Mouse (Mus musculus): ENCODE measurements around the gene Fbxw7. TPM values are rescaled to one million over a fixed set of nuclear protein-coding genes. Genes with fewer than 3 reads are reported as not detected.

The Fbxw7 gene
- total and polyA plus RNA-seq, 3 experiments = 5.8 to 27.5 (median 16.8) TPM

DNA sequence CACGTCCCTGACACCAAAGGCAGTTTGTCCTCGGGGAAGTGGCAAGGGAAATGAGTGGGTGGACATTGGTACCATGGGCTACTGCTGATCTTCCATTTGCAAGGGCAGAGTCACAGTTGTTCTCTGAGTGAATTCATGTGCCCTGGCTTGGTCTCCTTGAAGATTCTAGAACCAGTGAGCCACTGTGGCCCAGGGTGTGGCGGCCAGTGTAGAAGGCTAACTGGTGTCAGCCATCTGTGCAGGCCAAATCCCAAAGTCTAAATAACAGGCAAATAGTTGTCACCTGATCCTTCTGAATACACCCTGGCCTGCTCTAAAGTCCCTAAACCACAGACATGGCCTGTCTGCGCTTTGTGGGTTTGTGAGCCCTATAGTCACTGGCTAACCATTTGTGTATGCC is 173.8 kb downstream of the Fbxw7 start:
- H3K9me3 ChIP-seq (replicated peaks) = no peaks in the 10 kb centered on the region
- H3K4me1 ChIP-seq (ENCODE audit: insufficient read depth, low read depth, low read length) = no peaks in the 10 kb centered on the region
- H3K4me3 ChIP-seq (ENCODE audit: low read depth, low read length) = no peak overlapping the region
- ATAC-seq (ENCODE audit: extremely low read depth, insufficient number of reproducible peaks, low FRiP score, poor library complexity, severe bottlenecking) = no peak
- no peak for DNase-seq (ENCODE audit: low spot score)
- TF ChIP-seq GATA2 (IDR thresholded peaks at IDR 0.05; ENCODE audit: borderline replicate concordance, low read depth, low read length) (no peak), POLR2AphosphoS5 (IDR thresholded peaks at IDR 0.05; ENCODE audit: insufficient replicate concordance, low read depth, low read length) (no peak), GATA1 (IDR thresholded peaks at IDR 0.05; ENCODE audit: borderline replicate concordance, low read length) (no peak), CTCF (IDR thresholded peaks at IDR 0.05; ENCODE audit: low read depth, low read length) (no peak), TAL1 (conservative IDR thresholded peaks at IDR 0.05; ENCODE audit: low read depth, low read length) (no peak)
- H3K36me3 ChIP-seq (replicated peaks) = no peaks in the 10 kb centered on the region
- H3K27me3 ChIP-seq (ENCODE audit: insufficient read depth, low read length) = peaks cover 12% of the 10 kb centered on the region

- ATAC-seq (ENCODE audit: extremely low read depth, insufficient number of reproducible peaks, low FRiP score, poor library complexity, severe bottlenecking) (no peak), DNase-seq (ENCODE audit: low spot score) (no peak)
- Histone ChIP-seq H3K4me3 (ENCODE audit: low read depth, low read length) (no peak overlapping the region), H3K36me3 (replicated peaks) (no peaks in the 10 kb centered on the region), H3K9me3 (replicated peaks) (no peaks in the 10 kb centered on the region), H3K4me1 (ENCODE audit: insufficient read depth, low read depth, low read length) (no peaks in the 10 kb centered on the region), H3K27me3 (ENCODE audit: insufficient read depth, low read length) (peaks cover 19% of the 10 kb centered on the region)
- TF ChIP-seq GATA1 (IDR thresholded peaks at IDR 0.05; ENCODE audit: borderline replicate concordance, low read length) (no peak), POLR2AphosphoS5 (IDR thresholded peaks at IDR 0.05; ENCODE audit: insufficient replicate concordance, low read depth, low read length) (no peak), TAL1 (conservative IDR thresholded peaks at IDR 0.05; ENCODE audit: low read depth, low read length) (no peak), CTCF (IDR thresholded peaks at IDR 0.05; ENCODE audit: low read depth, low read length) (no peak)
Measured at GRCm38 (mm10) chr3:85005257-85005656, 190.2 kb downstream of the Fbxw7 start.

DNA sequence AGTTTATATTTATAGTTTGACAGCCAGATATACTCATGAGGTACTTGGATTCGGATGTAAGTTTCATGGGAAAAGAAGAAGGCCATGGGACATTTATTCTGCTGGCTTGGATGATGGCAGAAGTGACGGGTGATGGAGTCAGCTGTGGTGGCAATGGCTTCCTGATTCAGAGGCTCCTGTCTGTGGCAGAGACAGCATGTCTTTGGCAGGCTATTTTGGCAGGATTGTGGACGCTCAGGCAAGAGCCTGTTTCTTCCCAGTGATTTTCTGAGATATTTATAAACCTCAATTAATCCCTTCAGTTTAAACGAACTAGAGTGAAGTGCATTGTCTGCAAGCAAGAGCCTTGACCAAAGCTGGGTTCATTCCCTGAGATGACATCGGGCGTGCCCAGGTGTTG is 197.8 kb downstream of the Fbxw7 start:
- TF ChIP-seq GATA1 (IDR thresholded peaks at IDR 0.05; ENCODE audit: borderline replicate concordance, low read length) = no peak
- TF ChIP-seq GATA2 (IDR thresholded peaks at IDR 0.05; ENCODE audit: borderline replicate concordance, low read depth, low read length) = no peak
- no peak for TF ChIP-seq POLR2AphosphoS5 (IDR thresholded peaks at IDR 0.05; ENCODE audit: insufficient replicate concordance, low read depth, low read length)
- TF ChIP-seq CTCF (IDR thresholded peaks at IDR 0.05; ENCODE audit: low read depth, low read length) = no peak
- TF ChIP-seq TAL1 (conservative IDR thresholded peaks at IDR 0.05; ENCODE audit: low read depth, low read length) = no peak
- no peak overlapping the region for H3K4me3 ChIP-seq (ENCODE audit: low read depth, low read length)
- DNase-seq (ENCODE audit: low spot score) (no peak), ATAC-seq (ENCODE audit: extremely low read depth, insufficient number of reproducible peaks, low FRiP score, poor library complexity, severe bottlenecking) (no peak)
- no peaks in the 10 kb centered on the region for H3K36me3 ChIP-seq (replicated peaks)
- no peaks in the 10 kb centered on the region for H3K4me1 ChIP-seq (ENCODE audit: insufficient read depth, low read depth, low read length)
- H3K27me3 ChIP-seq (ENCODE audit: insufficient read depth, low read length) = peaks cover 16% of the 10 kb centered on the region
- no peaks in the 10 kb centered on the region for H3K9me3 ChIP-seq (replicated peaks)

GRCm38 (mm10) chr3:85015667-85016066 is 200.6 kb downstream of the Fbxw7 start:
- Histone ChIP-seq H3K36me3 (replicated peaks) (no peaks in the 10 kb centered on the region), H3K4me1 (ENCODE audit: insufficient read depth, low read depth, low read length) (no peaks in the 10 kb centered on the region), H3K9me3 (replicated peaks) (no peaks in the 10 kb centered on the region), H3K27me3 (ENCODE audit: insufficient read depth, low read length) (peaks cover 12% of the 10 kb centered on the region), H3K4me3 (ENCODE audit: low read depth, low read length) (no peak overlapping the region)
- DNase-seq (ENCODE audit: low spot score) (no peak), ATAC-seq (ENCODE audit: extremely low read depth, insufficient number of reproducible peaks, low FRiP score, poor library complexity, severe bottlenecking) (no peak)
- TF ChIP-seq GATA2 (IDR thresholded peaks at IDR 0.05; ENCODE audit: borderline replicate concordance, low read depth, low read length) (no peak), POLR2AphosphoS5 (IDR thresholded peaks at IDR 0.05; ENCODE audit: insufficient replicate concordance, low read depth, low read length) (no peak), TAL1 (conservative IDR thresholded peaks at IDR 0.05; ENCODE audit: low read depth, low read length) (no peak), GATA1 (IDR thresholded peaks at IDR 0.05; ENCODE audit: borderline replicate concordance, low read length) (no peak), CTCF (IDR thresholded peaks at IDR 0.05; ENCODE audit: low read depth, low read length) (no peak)

DNA sequence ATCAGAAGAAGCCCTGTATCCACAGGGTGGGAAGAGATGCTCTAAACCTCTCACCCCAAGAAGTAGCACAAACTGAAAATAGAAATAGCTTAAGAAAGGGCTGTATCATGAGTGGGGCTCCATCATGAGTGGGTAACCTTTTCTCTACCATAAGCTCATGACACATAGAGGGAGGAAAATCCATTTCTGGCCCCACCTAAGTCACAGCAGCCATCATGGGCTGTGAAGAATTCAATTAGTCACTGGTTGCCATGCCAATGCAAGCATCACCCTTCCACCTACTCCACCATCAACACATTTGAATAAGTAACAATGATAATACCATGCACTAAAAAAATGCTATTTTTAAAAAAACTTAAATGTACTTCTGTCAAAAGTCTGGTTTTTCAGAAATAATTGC is 205.1 kb downstream of the Fbxw7 start:
- Histone ChIP-seq H3K4me3 (ENCODE audit: low read depth, low read length) (no peak overlapping the region), H3K9me3 (replicated peaks) (no peaks in the 10 kb centered on the region), H3K36me3 (replicated peaks) (no peaks in the 10 kb centered on the region), H3K27me3 (ENCODE audit: insufficient read depth, low read length) (peaks cover 9% of the 10 kb centered on the region), H3K4me1 (ENCODE audit: insufficient read depth, low read depth, low read length) (no peaks in the 10 kb centered on the region)
- no peak for TF ChIP-seq CTCF (IDR thresholded peaks at IDR 0.05; ENCODE audit: low read depth, low read length)
- no peak for TF ChIP-seq TAL1 (conservative IDR thresholded peaks at IDR 0.05; ENCODE audit: low read depth, low read length)
- TF ChIP-seq GATA1 (IDR thresholded peaks at IDR 0.05; ENCODE audit: borderline replicate concordance, low read length) = no peak
- TF ChIP-seq POLR2AphosphoS5 (IDR thresholded peaks at IDR 0.05; ENCODE audit: insufficient replicate concordance, low read depth, low read length) = no peak
- TF ChIP-seq GATA2 (IDR thresholded peaks at IDR 0.05; ENCODE audit: borderline replicate concordance, low read depth, low read length) = no peak
- ATAC-seq (ENCODE audit: extremely low read depth, insufficient number of reproducible peaks, low FRiP score, poor library complexity, severe bottlenecking) (no peak), DNase-seq (ENCODE audit: low spot score) (no peak)

DNA sequence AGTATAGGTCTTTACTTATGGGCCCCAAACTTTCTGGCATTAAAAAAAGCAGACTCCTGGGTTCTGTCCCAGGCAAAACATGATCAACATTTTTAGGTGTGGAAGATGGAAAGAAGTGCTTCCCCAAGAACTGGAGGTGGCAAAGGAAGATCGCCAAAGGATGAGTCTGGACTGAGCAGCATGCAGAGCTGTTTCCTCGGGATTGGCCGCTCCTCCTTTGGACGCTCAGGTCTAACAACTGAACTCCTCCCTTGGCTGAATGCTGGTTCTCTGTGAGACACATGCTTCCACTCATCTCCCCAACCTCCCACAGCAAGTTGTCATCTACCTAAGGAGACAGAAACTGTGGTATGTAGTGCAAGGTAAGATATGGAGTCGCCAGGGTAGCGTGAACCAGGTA is 206.7 kb downstream of the Fbxw7 start:
- Histone ChIP-seq H3K4me1 (ENCODE audit: insufficient read depth, low read depth, low read length) (no peaks in the 10 kb centered on the region), H3K27me3 (ENCODE audit: insufficient read depth, low read length) (peaks cover 6% of the 10 kb centered on the region), H3K9me3 (replicated peaks) (no peaks in the 10 kb centered on the region), H3K36me3 (replicated peaks) (no peaks in the 10 kb centered on the region), H3K4me3 (ENCODE audit: low read depth, low read length) (no peak overlapping the region)
- DNase-seq (ENCODE audit: low spot score) = no peak
- ATAC-seq (ENCODE audit: extremely low read depth, insufficient number of reproducible peaks, low FRiP score, poor library complexity, severe bottlenecking) = no peak
- no peak for TF ChIP-seq GATA2 (IDR thresholded peaks at IDR 0.05; ENCODE audit: borderline replicate concordance, low read depth, low read length)
- no peak for TF ChIP-seq POLR2AphosphoS5 (IDR thresholded peaks at IDR 0.05; ENCODE audit: insufficient replicate concordance, low read depth, low read length)
- no peak for TF ChIP-seq GATA1 (IDR thresholded peaks at IDR 0.05; ENCODE audit: borderline replicate concordance, low read length)
- no peak for TF ChIP-seq CTCF (IDR thresholded peaks at IDR 0.05; ENCODE audit: low read depth, low read length)
- no peak for TF ChIP-seq TAL1 (conservative IDR thresholded peaks at IDR 0.05; ENCODE audit: low read depth, low read length)

Measured in G1E (cell line).